Mouse (Mus musculus): Measurements from ENCODE around the gene Opcml.

The Opcml gene

DNA sequence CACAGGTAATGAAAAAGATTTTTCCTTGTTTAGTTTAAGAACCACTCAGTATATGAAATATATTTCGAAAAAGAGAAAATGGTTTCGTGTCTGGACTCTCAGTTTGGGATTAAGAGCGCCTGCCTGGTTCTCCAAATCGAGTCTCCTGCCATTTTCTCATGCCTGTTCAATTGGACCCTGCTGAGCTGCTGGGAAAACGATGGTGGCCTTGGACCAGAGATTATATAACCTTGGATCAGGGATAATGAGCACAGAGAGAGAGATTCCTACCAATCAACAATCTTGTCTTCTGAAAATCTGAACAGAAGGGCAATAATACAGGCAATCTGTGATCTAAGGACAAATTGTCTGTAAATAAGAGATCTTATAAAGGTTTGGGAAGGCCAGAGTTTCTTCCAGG lies 962.3 kb downstream of the Opcml start:
- no peak for DNase-seq (ENCODE audit: low spot score in 2 of 2)

- DNase-seq (ENCODE audit: low spot score in 2 of 2): no peak
Observed at GRCm38 (mm10) chr9:28756841-28757451, 966.4 kb downstream of the Opcml start.

DNA sequence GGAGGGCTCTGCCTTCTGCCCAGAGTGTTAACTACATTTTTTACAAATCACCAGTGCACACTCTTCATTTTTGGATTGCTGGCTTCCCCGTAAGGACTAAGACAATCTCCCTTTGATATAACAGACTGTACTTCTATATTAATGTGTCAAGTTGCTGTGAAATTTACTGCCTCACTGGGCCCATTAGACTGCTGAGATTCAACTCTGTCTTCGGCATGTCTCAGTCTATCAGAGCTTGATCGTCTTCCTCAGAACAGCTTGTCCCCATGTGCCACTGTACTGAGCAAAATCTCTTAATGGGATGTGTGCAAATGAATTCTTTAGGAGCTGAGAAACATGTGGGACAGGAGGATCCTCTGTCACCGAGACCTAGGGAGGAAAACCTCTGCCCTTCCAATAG lies 970.9 kb downstream of the Opcml start:
- no peak for DNase-seq (ENCODE audit: low spot score in 2 of 2)

DNA sequence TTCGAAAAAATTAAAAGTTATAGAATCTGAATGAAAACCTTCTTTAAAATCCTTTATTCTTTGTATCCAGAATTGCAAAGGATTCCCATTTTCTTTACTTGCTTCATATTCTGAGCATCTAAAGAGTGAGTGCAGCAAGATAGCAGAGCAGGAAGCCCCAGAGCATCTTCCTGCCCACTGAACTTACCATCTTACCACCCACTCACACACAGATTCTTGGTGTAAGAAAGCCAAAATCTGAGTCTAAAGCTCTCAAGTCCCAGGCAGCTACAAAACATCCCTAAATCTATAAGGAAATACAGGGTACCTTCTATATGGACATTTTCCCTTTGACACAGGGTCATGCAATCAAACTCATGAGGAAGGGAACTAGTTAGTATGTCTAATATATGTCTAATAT lies 973.6 kb downstream of the Opcml start:
- DNase-seq (ENCODE audit: low spot score in 2 of 2): no peak

- no peak for DNase-seq (ENCODE audit: low spot score in 2 of 2)
Observed at GRCm38 (mm10) chr9:28776517-28777503, 986.2 kb downstream of the Opcml start.

DNA sequence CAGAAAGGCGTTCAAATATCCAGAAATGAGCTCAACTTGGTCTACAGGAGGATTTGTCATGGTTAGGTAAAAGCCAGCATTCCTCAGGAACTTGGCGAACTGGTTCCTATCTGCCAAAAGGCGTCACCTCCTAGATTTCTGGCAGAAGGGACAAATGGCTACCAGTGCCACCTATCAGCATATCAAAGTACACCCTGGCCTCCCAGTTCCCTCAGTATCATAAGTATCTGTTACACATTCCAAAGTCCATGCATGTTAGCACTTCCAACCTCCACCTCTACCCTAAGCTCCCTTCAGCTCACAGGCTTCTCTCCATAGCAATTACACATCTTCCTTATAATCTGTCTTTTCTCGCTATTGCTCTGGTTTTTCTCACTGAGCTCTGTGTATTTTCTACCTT lies 993.3 kb downstream of the Opcml start:
- DNase-seq (ENCODE audit: low spot score in 2 of 2): no peak

GRCm38 (mm10) chr9:28789439-28789838 lies 998.9 kb downstream of the Opcml start:
- DNase-seq (ENCODE audit: low spot score in 2 of 2): no peak

DNA sequence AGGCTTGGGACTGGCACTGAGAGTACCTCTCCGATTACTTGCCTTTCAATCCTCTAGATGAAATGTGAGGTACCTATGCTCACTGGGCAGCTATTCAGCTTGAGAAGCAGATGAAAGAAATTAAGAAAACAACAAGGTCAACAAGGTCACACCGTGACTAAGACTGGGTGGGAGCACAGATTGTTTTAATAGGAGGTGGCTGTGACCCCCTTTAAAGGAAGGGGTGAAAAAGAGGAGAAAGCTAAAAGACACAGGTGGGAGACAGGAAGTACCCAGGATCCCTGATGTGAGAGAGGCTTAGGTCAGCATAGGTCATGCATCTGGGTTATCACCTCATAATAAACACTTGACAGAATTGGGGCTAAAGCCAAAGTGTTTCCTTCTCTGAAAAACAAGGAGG lies 1009.5 kb downstream of the Opcml start:
- DNase-seq (ENCODE audit: low spot score in 2 of 2): no peak

DNA sequence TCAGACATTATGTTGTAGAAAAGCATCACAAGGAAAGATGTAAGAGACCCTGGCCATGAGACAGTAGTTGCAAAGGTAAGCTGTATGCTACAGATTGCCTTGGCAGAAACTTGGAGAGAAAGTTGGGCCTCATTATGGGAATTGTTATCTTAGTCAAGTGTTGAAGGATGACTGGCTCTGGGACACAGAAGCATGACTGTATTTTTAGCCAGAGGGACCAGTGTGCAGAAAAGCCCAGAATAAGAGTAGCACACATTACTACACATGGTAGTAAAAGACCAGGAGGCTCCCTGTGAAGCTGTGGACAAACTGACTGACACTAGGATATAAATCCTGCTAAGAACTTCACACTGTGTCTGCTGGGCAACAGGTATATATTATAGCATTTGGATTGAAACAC lies 1016.1 kb downstream of the Opcml start:
- no peak for DNase-seq (ENCODE audit: low spot score in 2 of 2)

DNA sequence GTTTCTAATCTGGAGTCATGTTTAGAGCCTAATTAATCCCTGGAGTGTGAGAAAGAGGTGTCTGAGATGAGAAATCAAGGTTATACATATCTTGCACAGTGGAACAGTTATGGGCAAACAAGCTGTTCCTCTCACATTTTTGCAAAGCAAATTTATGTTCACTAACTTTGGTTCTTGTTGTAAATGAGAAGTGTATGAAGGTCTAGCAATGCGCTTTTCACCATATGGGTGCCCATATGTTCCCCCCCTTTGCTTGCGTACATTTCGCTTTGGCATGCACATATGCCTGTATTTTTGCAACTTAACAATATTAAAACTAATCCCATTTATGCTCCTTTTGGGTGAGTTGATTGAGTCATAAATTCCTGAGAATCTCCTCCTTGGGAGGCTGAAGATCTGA lies 1031.5 kb downstream of the Opcml start:
- no peak for DNase-seq (ENCODE audit: low spot score in 2 of 2)

DNA sequence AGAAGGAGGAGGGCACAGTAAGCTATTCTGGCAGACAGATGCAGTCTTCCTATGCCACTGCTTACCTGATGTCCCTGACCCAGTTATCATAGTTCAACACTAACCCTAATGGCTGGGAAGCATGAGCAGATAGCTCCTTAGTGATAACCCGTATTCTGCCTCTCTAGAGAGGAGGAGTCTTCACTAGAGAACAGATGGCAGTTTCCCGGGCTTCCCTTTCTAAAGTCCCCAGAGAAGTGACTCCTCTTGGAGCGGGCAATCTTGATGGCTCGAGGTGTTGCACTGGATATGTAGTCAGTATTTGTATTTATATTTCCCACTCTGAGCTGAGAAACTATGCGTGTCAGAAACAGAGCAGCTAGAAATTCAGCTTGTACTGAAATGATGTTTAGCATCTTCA lies 1031.9 kb downstream of the Opcml start:
- DNase-seq (ENCODE audit: low spot score in 2 of 2): no peak

DNA sequence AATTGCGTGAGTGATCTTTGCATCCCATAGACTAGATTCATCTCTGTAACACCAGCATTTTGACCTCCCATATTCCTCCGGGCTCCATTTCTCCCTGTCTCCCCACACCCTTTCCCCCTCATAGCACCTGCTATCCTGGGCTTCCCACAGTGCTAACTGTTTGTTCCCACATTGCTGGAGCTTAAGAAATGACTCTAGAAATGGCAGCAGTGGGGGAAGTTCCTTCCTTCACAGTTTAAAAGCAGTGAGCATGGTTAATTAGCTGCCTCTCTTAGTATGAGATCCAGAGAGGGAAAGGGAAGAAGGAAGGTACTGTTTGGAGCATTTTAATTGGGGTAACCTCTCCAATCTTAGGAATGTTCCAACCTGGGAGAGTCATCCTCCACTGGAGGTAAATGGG lies 1035.2 kb downstream of the Opcml start:
- DNase-seq (ENCODE audit: low spot score in 2 of 2): no peak

DNA sequence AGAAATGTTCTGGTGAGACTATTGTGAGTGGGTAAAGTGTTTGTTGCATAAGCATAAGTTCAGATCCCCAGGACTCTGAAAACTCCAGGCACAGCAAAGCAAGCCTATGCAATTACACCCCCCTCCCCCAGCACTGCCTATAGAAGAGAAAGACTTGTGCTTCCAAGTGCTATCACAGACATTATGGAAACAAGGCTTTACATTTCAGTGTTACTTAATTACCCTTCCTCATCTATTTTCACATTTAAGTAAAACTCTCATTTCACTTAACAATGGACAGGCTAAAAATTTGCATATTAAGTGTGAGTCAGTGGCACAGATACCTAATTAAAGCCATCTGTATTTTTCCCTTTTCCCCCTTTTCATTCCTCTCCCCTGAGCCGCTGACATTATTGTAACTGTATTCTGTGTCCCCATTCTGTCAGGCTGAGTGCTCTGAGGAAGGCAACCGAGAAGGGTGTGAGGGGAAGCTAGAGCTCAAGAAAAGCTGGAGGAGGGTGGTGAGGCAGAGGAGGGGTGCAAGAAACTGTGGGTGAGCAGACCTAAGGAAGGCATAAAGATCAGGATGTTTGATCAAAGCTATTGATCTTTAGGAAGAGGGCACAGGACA lies 1055.5 kb downstream of the Opcml start:
- no peak for DNase-seq (ENCODE audit: low spot score in 2 of 2)

DNA sequence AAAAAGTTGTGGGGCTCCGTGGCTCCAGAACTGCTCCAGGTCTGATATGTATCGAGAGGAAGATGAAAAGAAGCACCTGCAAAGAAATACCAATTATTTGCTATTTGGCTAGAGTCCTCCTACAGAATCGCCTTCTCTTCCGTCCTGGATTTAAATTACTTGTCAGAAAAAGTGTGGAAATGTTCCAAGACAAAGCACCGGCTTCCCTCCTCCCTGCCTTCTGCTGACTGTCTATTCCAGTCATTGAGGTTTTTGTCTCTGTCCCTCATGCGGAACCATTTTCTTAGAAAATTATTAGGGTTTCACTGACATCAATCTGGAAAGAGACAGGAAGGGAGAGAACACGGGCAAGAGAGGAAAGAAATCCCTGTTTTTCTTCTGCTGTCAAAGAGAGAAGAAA lies 1065.3 kb downstream of the Opcml start:
- no peak for DNase-seq (ENCODE audit: low spot score in 2 of 2)

DNA sequence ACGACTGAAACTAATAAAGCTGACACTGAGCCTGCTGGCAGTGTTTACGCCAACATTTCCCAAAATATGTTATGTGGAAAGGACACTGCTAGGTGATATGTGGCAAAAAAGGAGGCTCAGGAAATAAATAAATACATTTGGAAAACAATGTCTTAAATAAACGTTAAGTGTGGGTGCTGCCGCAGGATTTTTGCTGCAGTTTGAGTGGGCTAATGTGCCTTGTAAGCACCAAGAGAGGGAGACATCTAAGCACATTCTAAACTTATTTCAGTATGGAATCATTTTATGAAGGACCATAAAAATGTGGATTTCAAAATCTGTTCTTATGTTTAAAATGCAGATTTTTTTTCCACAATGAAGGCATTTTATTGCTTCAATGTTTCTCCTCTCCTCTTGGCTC lies 1071.4 kb downstream of the Opcml start:
- DNase-seq (ENCODE audit: low spot score in 2 of 2): no peak

DNA sequence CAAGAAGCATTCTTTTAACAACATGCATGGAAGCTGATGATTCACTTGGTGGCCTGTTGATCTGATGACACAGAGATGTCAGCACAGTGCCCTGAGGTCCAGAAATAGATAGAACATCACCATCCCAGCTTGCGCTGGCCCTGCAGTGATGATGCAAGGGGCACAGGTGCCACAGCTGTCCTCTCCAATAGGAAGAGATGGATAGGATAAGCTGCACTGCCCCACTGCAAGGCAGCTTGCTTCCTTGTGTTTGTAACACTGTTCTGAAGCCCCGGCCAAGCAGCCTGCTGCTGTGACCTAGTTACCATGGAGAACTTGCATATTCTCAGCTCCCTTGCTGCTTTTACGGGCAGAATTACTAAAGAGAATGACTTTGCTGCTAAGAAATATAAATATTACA lies 1076.7 kb downstream of the Opcml start:
- DNase-seq (ENCODE audit: low spot score in 2 of 2): no peak

- DNase-seq (ENCODE audit: low spot score in 2 of 2): no peak
Observed at GRCm38 (mm10) chr9:28870478-28870877, 1079.9 kb downstream of the Opcml start.

DNA sequence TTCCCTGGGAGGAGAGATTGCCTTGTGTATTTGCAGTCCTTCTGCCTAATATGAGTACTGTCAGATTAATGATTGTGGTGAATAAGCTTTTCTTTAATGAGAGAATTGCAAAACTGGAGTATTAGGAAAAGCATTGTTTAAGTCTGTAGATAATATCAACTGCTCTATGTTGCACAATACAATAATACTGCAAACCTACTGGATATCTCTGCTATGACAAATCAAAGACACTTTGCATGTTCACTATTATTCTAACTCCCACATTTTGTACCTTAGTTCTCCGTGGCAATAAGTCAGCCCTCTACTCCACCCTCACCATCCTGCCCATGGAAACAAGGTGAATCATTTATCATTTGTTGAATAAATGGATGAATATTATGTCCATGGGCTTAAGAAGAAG lies 1092.0 kb downstream of the Opcml start:
- DNase-seq (ENCODE audit: low spot score in 2 of 2): no peak

DNA sequence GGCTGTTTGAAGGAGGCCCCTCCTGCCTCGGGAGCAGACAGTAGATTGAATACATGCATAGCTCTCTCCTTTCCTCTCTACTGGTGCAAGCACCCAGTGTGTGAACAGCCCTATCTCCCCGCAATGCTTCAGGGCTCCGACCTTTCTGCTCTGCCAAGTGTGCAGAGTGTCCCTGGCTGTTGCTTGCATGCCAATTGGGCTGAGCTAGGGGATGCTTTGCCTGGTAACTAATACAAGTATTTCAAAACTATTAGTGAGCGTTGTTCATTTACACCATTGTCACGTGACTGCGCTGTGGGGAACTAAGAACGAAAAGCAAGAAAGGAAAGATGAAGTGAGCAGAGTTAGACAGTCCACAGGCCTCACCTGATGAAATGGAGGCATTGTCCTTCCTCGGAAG lies 1101.0 kb downstream of the Opcml start:
- no peak for DNase-seq (ENCODE audit: low spot score in 2 of 2)

- DNase-seq (ENCODE audit: low spot score in 2 of 2): no peak
Observed at GRCm38 (mm10) chr9:28903291-28903690, 1112.7 kb downstream of the Opcml start.

DNA sequence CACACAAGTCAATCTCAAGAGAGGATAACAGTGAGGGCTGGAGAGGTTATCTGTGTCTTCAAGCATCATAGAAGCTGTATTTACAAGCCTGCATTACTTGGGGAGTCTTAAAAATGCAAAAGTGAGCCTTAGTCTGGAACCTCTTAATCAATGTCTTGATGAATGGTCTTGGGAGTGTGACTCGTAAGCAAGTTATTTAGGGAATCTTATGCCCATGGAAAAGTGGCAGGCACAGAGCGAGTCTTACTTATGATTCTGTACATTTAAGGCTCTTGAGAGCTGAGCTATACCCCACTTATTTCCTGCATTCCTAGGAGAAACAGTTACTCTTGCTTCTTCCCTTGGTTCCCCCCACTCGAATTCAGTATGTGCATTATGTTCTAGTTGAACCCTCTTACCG lies 1119.2 kb downstream of the Opcml start:
- no peak for DNase-seq (ENCODE audit: low spot score in 2 of 2)

DNA sequence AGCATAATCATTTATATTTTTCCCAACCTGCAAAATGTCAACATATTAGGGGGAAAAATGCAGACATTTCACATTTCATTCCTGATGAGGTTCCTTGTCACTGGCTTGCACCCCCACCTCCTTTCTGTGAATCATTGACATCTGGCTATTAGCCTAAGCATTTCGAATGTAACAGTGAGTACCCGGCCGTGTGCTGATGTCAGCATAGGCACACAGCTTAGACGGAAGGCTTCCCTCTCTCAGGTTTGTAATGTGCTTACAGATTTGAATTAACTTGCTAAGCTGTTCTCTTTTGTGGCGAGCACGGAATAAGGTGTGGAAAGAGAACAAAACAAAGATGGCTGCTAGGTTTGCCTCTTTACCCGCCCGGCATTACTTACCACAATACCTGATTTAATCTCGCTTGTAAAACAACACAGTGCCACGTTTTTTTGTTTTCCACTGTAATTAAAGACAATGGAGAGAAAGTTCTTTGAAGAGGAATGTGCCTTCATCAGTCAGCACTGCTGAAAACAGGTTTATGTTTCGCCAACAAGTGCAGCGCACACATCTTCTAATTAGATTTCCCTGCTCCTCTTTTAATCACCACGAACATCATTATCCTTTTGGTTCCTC lies 1121.1 kb downstream of the Opcml start:
- no peak for DNase-seq (ENCODE audit: low spot score in 2 of 2)

Measured in spleen, postnatal 10 days (tissue).